Mouse (Mus musculus) Patski (cell line): ENCODE measurements at regions not wholly inside any gene's neighbourhood (a gene's known extent, or its start where the extent isn't known, plus 50 kb on each side); places are given as distances from the start of the nearest gene placed in this dataset.

ENCODE experiments used
- ATAC-seq: fragments of 100-300 bp; one replicate; pipeline ENCODE4 v1.8.0; 2021
- CTCF ChIA-PET: fragments of 350-600 bp; sonication (Branson Sonifier 250); formaldehyde crosslinking; loops from one replicate; lab custom pipeline; 2022; ENCODE audit warnings: inconsistent platforms; lab: Charles Lee
- POLR2A ChIA-PET: fragments of 350-600 bp; sonication (Branson Sonifier 250); formaldehyde crosslinking; loops from one replicate; lab custom pipeline; 2022; ENCODE audit warnings: antibody characterized with exemption, inconsistent platforms; lab: Charles Lee
- DNase-seq: peaks from one replicate; pipeline ENCODE4 v3.0.0-alpha.2; 2011; ENCODE audit warnings: low read depth, low spot score
- H3K27me3 ChIP-seq: fragments of 371-371 bp; one replicate; pipeline ENCODE4 v1.5.1; 2021
- CTCF ChIP-seq: fragments of 100-300 bp; IDR thresholded peaks from one replicate; pipeline ENCODE4 v1.5.1; 2021
- in situ Hi-C: fragments of 300-500 bp; cut with MboI; formaldehyde crosslinking; loops from 3 replicates; pipeline ENCODE4 v1.11.1; 2018; ENCODE audit warnings: low pct_unique_long_range_greater_than_20kb, mixed read lengths

DNA sequence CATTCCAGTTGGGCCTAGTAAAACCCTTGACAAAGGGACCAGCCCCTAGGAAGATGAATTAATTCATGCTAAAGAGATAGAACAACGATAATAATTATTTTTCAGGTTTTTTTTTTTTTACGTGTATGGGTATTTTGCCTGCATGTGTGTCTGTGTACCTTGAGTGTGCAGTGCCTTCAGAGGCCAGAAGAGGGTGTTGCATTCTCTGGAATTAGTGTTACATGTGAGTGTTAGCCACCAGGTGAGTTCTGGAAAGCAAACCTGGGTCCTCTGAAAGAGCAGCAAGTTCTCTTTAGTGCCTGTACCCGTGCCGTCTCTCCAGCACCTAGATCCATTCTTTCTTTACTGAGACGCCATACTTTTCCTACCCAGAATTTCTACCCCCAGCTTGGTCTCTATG lies 92.8 kb upstream of the Sox13 start:
- no peak for DNase-seq
- CTCF ChIA-PET, result no interaction called here
- POLR2A ChIA-PET, result no interaction called here
- no peaks in the 10 kb centered on the region for H3K27me3 ChIP-seq
- no peak for ATAC-seq
- no peak for TF ChIP-seq CTCF
- in situ Hi-C loops, result no loop called here

DNA sequence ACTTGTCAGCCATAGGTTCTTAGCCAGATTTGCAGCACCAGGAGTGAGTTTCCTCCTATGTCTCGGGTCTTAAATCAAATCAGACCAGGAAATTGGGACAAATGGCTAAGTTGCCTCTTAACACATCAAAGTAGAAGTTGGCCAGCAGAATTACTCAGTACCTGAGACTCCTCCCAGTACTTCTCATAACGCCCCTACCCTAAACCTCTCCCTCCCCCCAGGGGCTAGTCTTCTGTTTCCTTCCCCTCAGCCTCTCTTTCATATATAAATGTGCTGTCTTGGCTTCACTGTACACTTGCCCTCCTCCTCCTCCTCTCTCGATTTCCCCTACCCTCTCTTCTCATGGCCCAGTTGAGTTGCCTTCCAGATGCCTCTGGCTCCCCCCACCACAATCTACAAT lies 79.9 kb upstream of the Sox13 start:
- POLR2A ChIA-PET, result no interaction called here
- CTCF ChIA-PET, result no interaction called here
- ATAC-seq (no peak), DNase-seq (no peak)
- in situ Hi-C loops, result no loop called here
- TF ChIP-seq CTCF, result no peak
- H3K27me3 ChIP-seq, result peaks cover 3% of the 10 kb centered on the region

DNA sequence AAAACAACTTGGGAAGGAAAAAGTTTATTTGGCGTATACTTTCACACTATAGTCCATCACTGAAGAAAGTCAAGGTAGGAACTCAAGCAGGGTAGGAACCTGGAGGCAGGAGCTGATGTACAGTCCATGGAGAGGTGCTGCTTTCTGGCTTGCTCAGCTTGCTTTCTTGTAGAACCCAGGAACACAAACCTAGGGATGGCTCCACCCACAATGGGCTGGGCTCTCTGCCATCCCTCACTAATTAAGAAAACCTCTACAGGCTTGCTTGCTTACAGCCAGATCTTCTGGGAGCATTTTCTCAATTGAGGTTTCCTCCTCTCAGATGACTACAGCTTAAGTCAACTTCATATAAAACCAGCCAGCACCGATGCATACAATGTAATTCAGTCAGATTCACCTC lies 79.2 kb upstream of the Sox13 start:
- CTCF ChIA-PET, result no interaction called here
- no peak for TF ChIP-seq CTCF
- in situ Hi-C loops, result no loop called here
- no peak for DNase-seq
- H3K27me3 ChIP-seq, result peaks cover 3% of the 10 kb centered on the region
- POLR2A ChIA-PET, result no interaction called here
- no peak for ATAC-seq

DNA sequence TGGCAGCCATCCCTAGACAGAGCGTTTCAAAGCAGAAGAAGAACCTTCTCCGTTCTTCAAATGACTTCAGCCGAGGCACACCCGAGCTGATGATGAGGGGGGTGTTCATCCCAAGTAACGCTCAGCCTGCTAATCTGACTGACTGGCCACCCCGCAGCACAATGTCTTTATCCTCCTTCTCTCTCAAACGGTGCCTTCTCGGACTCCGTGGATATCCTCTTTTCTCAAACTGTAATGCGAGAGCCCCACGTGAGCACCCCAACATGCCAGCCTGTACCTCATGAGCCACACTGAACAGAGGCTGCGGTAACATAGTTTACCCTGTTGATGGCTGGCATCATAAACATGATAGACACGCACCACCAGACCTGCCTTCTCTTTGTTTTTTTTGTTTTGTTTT lies 76.8 kb upstream of the Sox13 start:
- TF ChIP-seq CTCF, result no peak
- ChIA-PET POLR2A (no interaction called here), CTCF (interaction anchor here (1.9 kb wide), 1 partner anchor 12 kb away, joined by 4 read pairs; no protein-coding TSS in a partner anchor)
- DNase-seq (no peak), ATAC-seq (no peak)
- in situ Hi-C loops, result no loop called here
- peaks cover 3% of the 10 kb centered on the region for H3K27me3 ChIP-seq

DNA sequence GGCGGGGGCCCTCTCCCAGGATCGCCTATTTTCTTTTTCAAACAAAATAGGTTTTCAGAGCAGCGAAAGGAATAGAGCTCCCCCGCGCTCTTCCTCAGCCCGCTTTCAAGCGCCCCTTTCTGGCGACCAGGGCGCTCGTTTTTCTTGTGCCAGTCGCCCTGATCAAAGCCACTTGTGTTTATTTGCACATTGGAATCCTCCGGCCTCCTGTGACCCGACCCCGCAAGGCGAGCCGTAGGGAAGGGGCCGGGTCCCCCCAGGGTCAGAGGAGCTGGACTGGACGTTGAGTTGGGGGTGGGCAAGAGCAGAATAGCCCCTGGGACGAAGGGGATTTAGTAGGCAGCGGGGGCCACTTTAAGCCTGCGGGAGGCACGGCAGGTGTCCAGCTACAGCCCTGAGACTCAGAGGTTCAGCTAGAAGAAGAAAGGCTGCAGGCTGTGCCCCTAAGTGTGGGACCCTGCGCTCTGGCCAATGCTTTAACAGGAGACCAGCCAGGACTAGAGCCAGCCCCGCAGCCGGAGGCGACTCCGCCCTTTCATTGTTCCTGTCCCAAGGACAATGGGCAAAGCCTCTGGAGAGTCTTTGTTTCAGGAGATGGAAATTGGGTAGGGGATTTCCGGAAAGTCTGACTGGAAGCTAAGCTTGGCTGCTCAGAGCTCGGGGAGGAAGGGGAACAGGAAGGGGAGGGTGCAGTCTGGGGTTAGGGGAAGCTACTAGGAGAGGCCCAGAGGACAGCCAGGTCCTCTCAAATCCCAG lies 69.0 kb upstream of the Sox13 start:
- in situ Hi-C loops, result no loop called here
- no peak for TF ChIP-seq CTCF
- H3K27me3 ChIP-seq, result no peaks in the 10 kb centered on the region
- ChIA-PET POLR2A (no interaction called here), CTCF (no interaction called here)
- no peak for DNase-seq
- no peak for ATAC-seq

DNA sequence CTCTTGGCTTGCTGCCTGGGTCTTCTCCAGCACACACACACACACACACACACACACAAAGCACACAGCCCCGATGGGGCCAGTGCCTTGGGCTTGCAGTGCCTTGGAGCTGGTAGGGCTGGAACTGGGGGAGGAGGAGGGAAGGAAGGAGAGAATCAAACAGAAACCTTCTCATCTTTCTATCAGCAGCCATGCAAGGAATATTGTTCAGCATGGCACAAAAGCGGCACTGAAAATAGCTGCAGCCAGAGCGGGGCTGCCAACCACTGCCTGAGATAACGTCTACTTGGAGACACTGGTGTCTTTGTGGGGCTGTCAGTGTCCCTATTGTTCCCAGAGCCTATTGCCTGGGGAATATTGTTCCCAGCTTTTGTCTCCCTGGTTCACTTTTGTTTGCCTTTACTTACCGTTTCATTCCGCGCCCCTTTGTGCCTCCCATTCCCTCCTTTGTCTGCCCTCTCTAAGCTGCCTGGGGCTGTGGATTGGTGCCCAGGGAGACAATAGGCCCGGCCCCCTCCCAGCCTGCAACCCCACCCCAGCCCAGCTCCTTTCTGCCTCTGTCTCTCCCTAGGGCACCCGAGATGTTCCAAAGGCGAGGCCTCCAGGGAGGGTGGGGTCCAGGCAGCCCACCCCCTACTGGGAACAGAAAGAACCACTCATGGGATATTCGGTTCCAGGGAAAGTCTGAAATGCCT lies 68.3 kb upstream of the Sox13 start:
- ChIA-PET CTCF (no interaction called here), POLR2A (no interaction called here)
- no peak for ATAC-seq
- H3K27me3 ChIP-seq, result no peaks in the 10 kb centered on the region
- in situ Hi-C loops, result no loop called here
- no peak for DNase-seq
- no peak for TF ChIP-seq CTCF

DNA sequence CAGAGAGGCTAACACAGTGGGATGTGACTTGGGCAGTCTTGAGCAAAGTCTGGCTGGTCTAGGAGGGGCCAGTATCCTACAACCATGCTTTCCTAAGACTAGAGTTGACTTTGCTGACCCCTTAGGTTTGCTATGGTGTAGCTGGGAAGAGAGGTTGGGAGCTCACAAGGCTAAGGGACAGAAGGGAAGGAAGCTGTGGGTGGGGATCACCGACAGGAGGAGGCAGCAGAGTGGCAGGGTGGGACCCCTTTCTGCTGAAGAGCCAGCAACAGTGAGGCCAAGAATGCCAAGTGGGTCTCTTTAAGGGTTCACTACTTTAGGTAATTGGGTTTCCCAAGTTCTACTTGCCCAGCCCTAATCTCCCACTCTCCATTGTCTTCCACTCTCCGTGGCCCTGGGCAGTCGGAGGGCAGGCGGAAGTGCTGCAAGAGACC lies 67.7 kb upstream of the Sox13 start:
- ChIA-PET CTCF (no interaction called here), POLR2A (no interaction called here)
- no peak for TF ChIP-seq CTCF
- H3K27me3 ChIP-seq, result no peaks in the 10 kb centered on the region
- DNase-seq (no peak), ATAC-seq (no peak)
- in situ Hi-C loops, result no loop called here

DNA sequence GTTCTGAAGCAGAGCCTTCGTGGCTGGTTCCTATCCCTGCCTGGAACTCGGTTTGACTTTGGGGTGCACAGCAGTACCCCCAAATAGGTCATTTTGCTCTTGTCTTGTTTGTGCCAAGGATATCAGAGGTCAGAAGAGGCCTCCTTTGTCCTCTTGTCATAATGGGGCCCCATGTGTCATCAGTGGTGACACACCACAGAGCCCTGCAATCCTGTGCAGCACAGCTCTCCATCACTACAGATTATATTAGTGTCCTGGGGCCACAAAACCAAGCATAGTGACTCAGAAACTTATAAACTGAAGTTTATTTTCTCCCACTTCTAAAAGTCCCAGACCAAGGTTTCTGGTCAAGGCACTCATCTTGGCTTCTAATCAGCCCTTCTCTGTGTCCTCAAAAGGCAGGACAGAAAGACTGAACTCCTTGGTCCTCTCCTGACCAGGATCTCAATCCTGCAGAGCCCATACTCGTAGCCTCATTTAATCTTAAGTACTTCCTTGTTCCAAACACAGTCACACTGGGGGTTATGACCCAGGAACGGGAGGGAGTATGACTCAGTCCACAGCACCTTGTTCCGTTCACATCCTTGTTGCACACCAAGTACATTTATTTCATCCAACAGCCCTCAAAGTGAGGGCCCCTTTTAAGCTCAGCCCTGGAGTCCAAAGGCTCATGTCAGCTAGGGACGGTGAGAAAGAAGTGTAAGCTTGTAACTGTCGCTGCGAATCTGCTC lies 63.2 kb upstream of the Sox13 start:
- in situ Hi-C loops, result no loop called here
- TF ChIP-seq CTCF, result no peak
- no peak for DNase-seq
- no peak for ATAC-seq
- CTCF ChIA-PET, result no interaction called here
- H3K27me3 ChIP-seq, result no peaks in the 10 kb centered on the region
- POLR2A ChIA-PET, result no interaction called here

DNA sequence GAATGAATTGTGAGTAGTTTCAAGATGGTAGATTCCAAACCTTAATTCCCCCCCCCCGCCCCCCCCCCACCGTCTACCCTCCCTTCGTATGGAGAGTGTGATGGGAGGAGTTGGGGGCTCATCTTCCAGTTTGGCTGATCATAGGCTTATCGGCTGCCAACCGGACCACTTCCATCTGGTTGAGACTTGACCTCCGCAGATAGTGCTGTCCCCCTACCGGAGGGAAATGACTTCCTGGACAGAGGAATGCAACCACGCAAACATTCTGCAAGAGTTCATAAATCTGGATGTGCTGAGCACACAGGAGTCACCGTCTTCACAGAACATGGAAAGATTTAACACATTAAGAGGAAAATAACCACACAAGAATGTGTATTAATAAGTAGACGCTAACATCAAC lies 62.2 kb upstream of the Sox13 start:
- no peak for ATAC-seq
- no peak for DNase-seq
- CTCF ChIA-PET, result no interaction called here
- in situ Hi-C loops, result no loop called here
- POLR2A ChIA-PET, result no interaction called here
- H3K27me3 ChIP-seq, result no peaks in the 10 kb centered on the region
- TF ChIP-seq CTCF, result no peak

DNA sequence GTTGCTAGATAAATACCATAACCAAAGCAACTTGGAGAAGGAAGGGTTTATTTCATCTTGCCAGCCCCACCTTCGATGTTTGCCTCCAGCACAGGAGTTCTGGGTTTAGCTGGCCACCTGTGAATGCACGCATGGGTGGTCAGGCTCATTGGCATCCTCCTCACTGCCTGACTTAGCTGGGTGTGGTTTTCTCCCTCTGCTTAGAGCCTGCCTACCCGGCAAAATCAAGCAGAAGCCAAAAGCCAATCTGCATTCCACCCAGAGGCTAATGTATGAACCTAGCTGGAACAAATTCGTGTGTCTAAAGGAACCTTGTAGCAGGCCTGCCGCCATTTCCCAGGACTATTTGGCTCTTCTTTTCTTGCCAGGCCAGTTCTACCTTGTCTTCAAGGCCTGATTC lies 58.7 kb upstream of the Sox13 start:
- DNase-seq, result no peak
- in situ Hi-C loops, result no loop called here
- H3K27me3 ChIP-seq, result no peaks in the 10 kb centered on the region
- TF ChIP-seq CTCF, result no peak
- POLR2A ChIA-PET, result no interaction called here
- CTCF ChIA-PET, result interaction anchor here (0.8 to 1.5 kb wide), 2 partner anchors 14 kb away, joined by 3 read pairs; no protein-coding TSS in a partner anchor
- ATAC-seq, result no peak

DNA sequence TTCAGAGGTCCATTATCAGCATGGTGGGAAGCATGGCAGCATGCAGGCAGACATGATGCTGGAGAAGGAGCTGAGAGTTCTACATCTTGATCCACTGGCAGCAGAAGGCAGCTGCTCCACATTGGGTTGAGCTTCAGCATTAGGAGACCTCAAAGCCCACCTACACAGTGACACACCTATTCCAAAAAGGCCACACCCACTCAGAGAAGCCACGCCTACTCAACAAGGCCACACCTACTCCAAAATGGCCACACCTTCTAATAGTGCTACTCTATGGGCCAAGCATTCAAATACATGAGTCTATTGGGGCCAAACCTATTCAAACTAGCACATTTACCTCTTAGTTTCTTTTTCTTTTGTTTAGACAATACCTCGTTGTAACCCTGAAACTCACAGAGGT lies 50.4 kb upstream of the Sox13 start:
- ATAC-seq (no peak), DNase-seq (no peak)
- POLR2A ChIA-PET, result no interaction called here
- no peaks in the 10 kb centered on the region for H3K27me3 ChIP-seq
- no peak for TF ChIP-seq CTCF
- in situ Hi-C loops, result no loop called here
- CTCF ChIA-PET, result no interaction called here
